Mouse (Mus musculus) hindbrain, embryonic 16.5 days (tissue): ENCODE measurements around the gene Psmd11. TPM values are rescaled to one million over a fixed set of nuclear protein-coding genes. Genes with fewer than 3 reads are reported as not detected.

Experiments used
- ATAC-seq: fragments of 200-750 bp; cut with Nextera tagmentation; 2 replicates; pipeline ENCODE4 v1.8.0; 2017; ENCODE audit warnings: moderate TSS enrichment, moderate library complexity
- H3K27ac ChIP-seq: fragments of 300-500 bp; sonication (generic); 2 replicates; pipeline ENCODE4 v1.5.1; 2014; ENCODE audit warnings: low read depth, mild to moderate bottlenecking, control low read depth, low read length, moderate library complexity
- H3K27me3 ChIP-seq: fragments of 300-500 bp; sonication (generic); replicated peaks from 2 replicates; pipeline ENCODE4 v1.6.1; 2014; ENCODE audit warnings: low read length; ENCODE audit not compliant: control insufficient read depth, insufficient read depth
- H3K36me3 ChIP-seq: fragments of 300-500 bp; sonication (generic); 2 replicates; pipeline ENCODE4 v1.6.1; 2014; ENCODE audit warnings: mild to moderate bottlenecking, low read length, moderate library complexity, mixed read lengths; ENCODE audit not compliant: control insufficient read depth, insufficient read depth
- H3K4me1 ChIP-seq: fragments of 300-500 bp; sonication (generic); 2 replicates; pipeline ENCODE4 v1.6.1; 2014; ENCODE audit warnings: low read depth, low read length; ENCODE audit not compliant: control insufficient read depth, insufficient read depth
- H3K4me2 ChIP-seq: fragments of 300-500 bp; sonication (generic); 2 replicates; pipeline ENCODE4 v1.6.1; 2014; ENCODE audit warnings: mild to moderate bottlenecking, low read length, control low read depth, moderate library complexity
- H3K4me3 ChIP-seq: fragments of 300-500 bp; sonication (generic); 2 replicates; pipeline ENCODE4 v1.5.1; 2014; ENCODE audit warnings: mild to moderate bottlenecking, low read length, control low read depth, moderate library complexity
- H3K9ac ChIP-seq: fragments of 300-500 bp; sonication (generic); 2 replicates; pipeline ENCODE4 v1.6.1; 2014; ENCODE audit warnings: low read depth, mild to moderate bottlenecking, control low read depth, low read length, moderate library complexity
- H3K9me3 ChIP-seq: fragments of 300-500 bp; sonication (generic); 2 replicates; pipeline ENCODE4 v1.6.1; 2014; ENCODE audit warnings: mild to moderate bottlenecking, low read length, moderate library complexity; ENCODE audit not compliant: control insufficient read depth
- whole genome bisulfite sequencing: fragments of 180-500 bp; shearing (Covaris S2); extraction: QIAGEN DNeasy Blood & Tissue Kit; methylation state at CpG from one replicate; pipeline ENCODE4 v1.1.7; 2014; 5-methylcytosine and 5-hydroxymethylcytosine counted together
- polyA plus RNA-seq: library from polyadenylated mRNA; unstranded; fragments of >200 nt; fragmentation: Nextera tagmentation; extraction: Ambion mirVana; gene quantifications from 2 replicates; pipeline ENCODE4 v1.2.1, GENCODE M21; 2015

The Psmd11 gene
- polyA plus RNA-seq, 1 experiment from 2014 or later, result 275 TPM

DNA sequence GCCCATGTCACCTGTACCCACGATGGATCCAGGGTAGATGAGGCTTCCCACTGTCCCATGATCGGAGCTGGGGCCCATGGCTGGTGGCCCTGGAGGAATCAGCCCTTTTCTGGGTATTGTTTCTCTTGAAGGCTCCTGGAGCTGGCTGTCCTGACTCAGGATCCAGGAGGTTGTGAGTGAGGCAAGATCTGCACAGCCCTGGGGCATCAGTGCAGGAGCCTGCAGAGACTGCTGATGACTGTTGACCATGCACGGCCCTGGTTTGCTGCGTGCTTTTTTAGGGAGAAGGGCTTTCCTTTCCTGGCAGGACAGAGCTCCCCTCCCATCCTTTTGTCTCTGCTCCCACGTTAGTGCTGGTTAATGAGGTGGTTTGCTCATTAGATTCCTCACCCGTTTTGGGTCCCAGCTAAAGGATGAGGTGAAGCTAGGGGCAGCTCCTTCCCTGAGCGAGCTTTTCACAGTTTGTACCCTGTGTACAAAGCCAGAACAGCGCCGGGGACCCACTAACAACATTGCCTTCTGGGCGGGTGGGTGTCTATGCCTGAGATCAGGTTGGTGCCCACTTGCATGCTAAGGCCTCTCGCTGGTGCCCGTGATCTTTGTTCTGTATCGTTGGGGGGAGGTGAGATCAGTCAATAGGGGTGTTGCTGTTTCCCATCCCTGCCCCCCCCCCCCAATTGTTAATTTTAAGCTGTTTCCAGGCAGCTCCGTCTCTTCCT lies 50.4 kb downstream of the Psmd11 start:
- no peaks in the 10 kb centered on the region for H3K9me3 ChIP-seq
- no peaks in the 10 kb centered on the region for H3K27me3 ChIP-seq
- no peak for ATAC-seq
- H3K27ac ChIP-seq, result peak overlapping the region; percentile 98
- peak overlapping the region; percentile 92 for H3K9ac ChIP-seq
- peak overlapping the region; percentile 86 for H3K4me2 ChIP-seq
- H3K4me3 ChIP-seq, result peak overlapping the region; percentile 90
- H3K4me1 ChIP-seq, result peaks cover 30% of the 10 kb centered on the region
- no peaks in the 10 kb centered on the region for H3K36me3 ChIP-seq
- WGBS, result 18% methylated on average over 14 of the region's 14 CpGs

- Histone ChIP-seq H3K9me3 (no peaks in the 10 kb centered on the region), H3K4me2 (peak overlapping the region; percentile 86), H3K27ac (peak overlapping the region; percentile 98), H3K9ac (peak overlapping the region; percentile 92), H3K4me3 (peak overlapping the region; percentile 90), H3K27me3 (no peaks in the 10 kb centered on the region), H3K36me3 (no peaks in the 10 kb centered on the region), H3K4me1 (peaks cover 36% of the 10 kb centered on the region)
- 33% methylated on average over 5 of the region's 5 CpGs for WGBS
- no peak for ATAC-seq
Observed at GRCm38 (mm10) chr11:80479425-80479824, 51.0 kb downstream of the Psmd11 start.

- ATAC-seq, result no peak
- Histone ChIP-seq H3K4me3 (peak overlapping the region; percentile 90), H3K27ac (peak overlapping the region; percentile 98), H3K9me3 (no peaks in the 10 kb centered on the region), H3K36me3 (no peaks in the 10 kb centered on the region), H3K27me3 (no peaks in the 10 kb centered on the region), H3K4me2 (peak overlapping the region; percentile 86), H3K9ac (peak overlapping the region; percentile 92), H3K4me1 (peaks cover 41% of the 10 kb centered on the region)
- WGBS, result 34% methylated on average over 31 of the region's 31 CpGs
Observed at GRCm38 (mm10) chr11:80479906-80480866, 51.8 kb downstream of the Psmd11 start.

GRCm38 (mm10) chr11:80481409-80482050 lies 53.1 kb downstream of the Psmd11 start:
- Histone ChIP-seq H3K4me3 (peak overlapping the region; percentile 90), H3K27me3 (no peaks in the 10 kb centered on the region), H3K9ac (peak overlapping the region; percentile 57), H3K4me1 (peaks cover 42% of the 10 kb centered on the region), H3K9me3 (no peaks in the 10 kb centered on the region), H3K27ac (peak overlapping the region; percentile 65), H3K4me2 (peak overlapping the region; percentile 86), H3K36me3 (no peaks in the 10 kb centered on the region)
- WGBS, result 52% methylated on average over 13 of the region's 13 CpGs
- ATAC-seq, result no peak

- Histone ChIP-seq H3K4me3 (peak overlapping the region; percentile 14), H3K27me3 (no peaks in the 10 kb centered on the region), H3K9me3 (no peaks in the 10 kb centered on the region), H3K9ac (peak overlapping the region; percentile 20), H3K27ac (no peak overlapping the region), H3K4me2 (peak overlapping the region; percentile 86), H3K36me3 (no peaks in the 10 kb centered on the region), H3K4me1 (peaks cover 42% of the 10 kb centered on the region)
- WGBS, result 68% methylated on average over 10 of the region's 10 CpGs
- ATAC-seq, result no peak
Observed at GRCm38 (mm10) chr11:80482347-80482746, 53.9 kb downstream of the Psmd11 start.

- no peak for ATAC-seq
- no peaks in the 10 kb centered on the region for H3K9me3 ChIP-seq
- peak overlapping the region; percentile 86 for H3K4me2 ChIP-seq
- no peaks in the 10 kb centered on the region for H3K36me3 ChIP-seq
- H3K27ac ChIP-seq, result 0 out of 2 replicates have a peak overlapping the region, but pooled peaks have one; percentile 79
- H3K27me3 ChIP-seq, result no peaks in the 10 kb centered on the region
- H3K4me1 ChIP-seq, result peaks cover 42% of the 10 kb centered on the region
- no peak overlapping the region for H3K4me3 ChIP-seq
- 59% methylated on average over 7 of the region's 7 CpGs for WGBS
- H3K9ac ChIP-seq, result peak overlapping the region; percentile 63
Observed at GRCm38 (mm10) chr11:80482921-80483320, 54.5 kb downstream of the Psmd11 start.

DNA sequence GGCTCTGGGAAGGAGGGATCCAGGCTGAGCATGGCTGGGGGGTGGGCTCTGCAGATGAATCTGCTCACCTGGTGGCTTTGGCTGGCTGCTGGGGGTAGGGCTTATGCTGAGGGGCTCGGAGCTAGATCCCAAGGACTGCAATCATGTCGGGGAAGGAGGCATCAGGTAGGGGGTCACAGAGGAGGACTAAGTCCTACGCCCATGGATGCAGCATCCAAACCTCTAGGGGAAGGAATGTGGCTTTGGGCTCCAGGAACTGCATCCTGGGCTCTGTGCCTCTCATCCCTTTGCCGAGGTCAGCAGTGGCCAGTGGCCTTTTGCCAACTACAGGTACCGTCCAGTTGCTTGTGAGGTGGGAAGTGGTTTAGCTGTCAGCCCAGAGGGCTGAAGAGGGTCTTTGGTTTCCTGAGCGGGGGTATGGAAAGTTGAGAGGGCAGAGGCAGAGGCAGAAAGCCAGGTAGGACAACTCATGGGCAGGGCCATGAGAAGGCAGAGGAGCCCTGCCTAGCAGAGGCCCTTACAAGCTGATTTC lies 55.2 kb downstream of the Psmd11 start:
- WGBS, result 71% methylated on average over 6 of the region's 6 CpGs
- peak overlapping the region; percentile 18; the same call in 1 of the 2 replicates for H3K4me3 ChIP-seq

GRCm38 (mm10) chr11:80484191-80484791 lies 55.9 kb downstream of the Psmd11 start:
- peak overlapping the region; percentile 79 for H3K27ac ChIP-seq
- H3K4me3 ChIP-seq, result peak overlapping the region; percentile 18; the same call in 1 of the 2 replicates
- WGBS, result 15% methylated on average over 12 of the region's 12 CpGs
- no peaks in the 10 kb centered on the region for H3K36me3 ChIP-seq
- no peaks in the 10 kb centered on the region for H3K9me3 ChIP-seq
- H3K27me3 ChIP-seq, result no peaks in the 10 kb centered on the region
- H3K4me2 ChIP-seq, result peak overlapping the region; percentile 86
- ATAC-seq, result peak; percentile 88
- H3K9ac ChIP-seq, result peak overlapping the region; percentile 63
- peaks cover 53% of the 10 kb centered on the region for H3K4me1 ChIP-seq

More for the DNA sequence above, 55.2 kb downstream of the Psmd11 start:
- H3K9me3 ChIP-seq, result no peaks in the 10 kb centered on the region
- peak overlapping the region; percentile 63 for H3K9ac ChIP-seq
- peak overlapping the region; percentile 86 for H3K4me2 ChIP-seq
- H3K4me1 ChIP-seq, result peaks cover 47% of the 10 kb centered on the region
- H3K27ac ChIP-seq, result peak overlapping the region; percentile 79
- no peaks in the 10 kb centered on the region for H3K36me3 ChIP-seq
- no peak; the same call in 1 of the 2 replicates for ATAC-seq
- H3K27me3 ChIP-seq, result no peaks in the 10 kb centered on the region
